10 mouse cellular contexts compared by ENCODE assay signal in the genomic region with DNA sequence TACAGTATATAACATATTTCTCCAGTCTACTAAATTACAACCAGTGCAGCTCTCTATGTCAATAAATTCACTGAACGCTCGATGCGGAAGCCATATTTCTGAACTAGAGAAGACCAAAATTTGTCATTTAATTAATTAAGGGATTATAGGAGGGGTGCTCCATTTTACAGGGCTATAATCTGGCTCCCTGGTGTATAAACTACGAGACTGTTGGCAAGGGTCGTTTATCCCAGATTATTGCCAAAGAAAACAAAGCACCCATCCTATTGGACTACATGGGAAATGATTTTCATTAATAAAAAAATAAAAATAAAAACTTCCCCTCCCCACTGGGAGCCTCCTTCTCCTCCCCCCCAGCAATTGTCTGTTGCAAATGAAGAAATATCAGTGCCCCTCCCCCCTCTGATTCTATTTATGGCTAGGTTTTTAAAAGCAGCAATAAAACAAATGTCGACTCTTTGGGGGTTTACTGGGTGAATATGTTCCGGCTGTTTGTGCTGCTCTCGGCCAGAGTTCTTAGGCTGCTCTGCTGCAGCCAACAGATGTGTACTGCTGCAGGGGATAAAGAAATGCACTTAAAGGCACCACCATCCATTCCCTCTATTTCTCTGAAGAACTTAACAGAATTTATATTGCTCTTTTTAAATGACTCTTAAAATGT. TPM values are rescaled to one million over a fixed set of nuclear protein-coding genes. Genes with fewer than 3 reads are reported as not detected.
DNase-seq lines count a peak whose midpoint lies in the region; ATAC-seq and TF ChIP-seq lines count a peak whose summit lies in the region.
"Had no signal": no experiment of that assay in that cellular context is flagged by ENCODE, and none has a peak within 500 bp of the region (broad histone marks: within the 10 kb centered on the region; RNA-seq: fewer than 3 reads in every experiment).

No protein-coding gene starts in this region.

- no peak overlapping the region; the same call in 1 of the 2 replicates for H3K27ac ChIP-seq in hindbrain, postnatal 0 days
- H3K27ac ChIP-seq in limb, embryonic 14.5 days (replicated peaks; ENCODE audit: low read depth, low read length) = no peak overlapping the region
- H3K27ac ChIP-seq: embryonic facial prominence, embryonic 12.5 days had no signal

- H3K9me3 ChIP-seq in hindbrain, postnatal 0 days (ENCODE audit: low read length) = no peaks in the 10 kb centered on the region
- H3K9me3 ChIP-seq in limb, embryonic 14.5 days (ENCODE audit: control insufficient read depth, low read length) = no peaks in the 10 kb centered on the region
- H3K9me3 ChIP-seq: embryonic facial prominence, embryonic 12.5 days had no signal

- H3K4me2 ChIP-seq in hindbrain, postnatal 0 days (ENCODE audit: low read depth, low read length) = peak overlapping the region; percentile 35
- H3K4me2 ChIP-seq in limb, embryonic 14.5 days (replicated peaks; ENCODE audit: low read depth, low read length, severe bottlenecking) = peak overlapping the region; percentile 34
- H3K4me2 ChIP-seq: embryonic facial prominence, embryonic 12.5 days had no signal

- no peak for ATAC-seq in hindbrain, postnatal 0 days
- peak; percentile 76; the same call in 1 of the 2 replicates for ATAC-seq in limb, embryonic 14.5 days (ENCODE audit: low FRiP score, low read depth)

- no peaks in the 10 kb centered on the region for H3K36me3 ChIP-seq in hindbrain, postnatal 0 days (ENCODE audit: insufficient read depth, low read length)
- 0 out of 2 replicates have a peak, but pooled peaks cover 6% of the 10 kb centered on the region for H3K36me3 ChIP-seq in limb, embryonic 14.5 days (ENCODE audit: control insufficient read depth, insufficient read depth, low read length)

- no peak overlapping the region for H3K4me3 ChIP-seq in hindbrain, postnatal 0 days (ENCODE audit: low read length)
- H3K4me3 ChIP-seq in limb, embryonic 14.5 days (replicated peaks; ENCODE audit: low read length) = 0 out of 2 replicates have a peak overlapping the region, but pooled peaks have one; percentile 0
- H3K4me3 ChIP-seq: embryonic facial prominence, embryonic 12.5 days had no signal

- TF ChIP-seq CTCF in hindbrain, postnatal 0 days (IDR thresholded peaks at IDR 0.05; ENCODE audit: low read depth) = no peak

- no peak overlapping the region for H3K9ac ChIP-seq in hindbrain, postnatal 0 days (replicated peaks; ENCODE audit: low read length)
- H3K9ac ChIP-seq in limb, embryonic 14.5 days (ENCODE audit: low read depth, low read length, severe bottlenecking) = no peak overlapping the region
- H3K9ac ChIP-seq: embryonic facial prominence, embryonic 12.5 days had no signal

- WGBS in hindbrain, postnatal 0 days = 38% methylated on average over 8 of the region's 8 CpGs
- WGBS in limb, embryonic 14.5 days = 10% methylated on average over 8 of the region's 8 CpGs

- H3K4me1 ChIP-seq in hindbrain, postnatal 0 days (ENCODE audit: insufficient read depth, low read length) = peaks cover 6% of the 10 kb centered on the region
- peaks cover 20% of the 10 kb centered on the region for H3K4me1 ChIP-seq in limb, embryonic 14.5 days (ENCODE audit: control insufficient read depth, insufficient read depth, low read length)

- no peaks in the 10 kb centered on the region for H3K27me3 ChIP-seq in hindbrain, postnatal 0 days (ENCODE audit: insufficient read depth, low read length)
- H3K27me3 ChIP-seq in limb, embryonic 14.5 days (ENCODE audit: control insufficient read depth, insufficient read depth, low read length) = no peaks in the 10 kb centered on the region
- H3K27me3 ChIP-seq: embryonic facial prominence, embryonic 12.5 days had no signal

- TF ChIP-seq POLR2A in limb, embryonic 14.5 days (IDR thresholded peaks at IDR 0.05; ENCODE audit: borderline replicate concordance, extremely low read depth, insufficient read depth, insufficient read length) = no peak

- DNase-seq in heart, adult 11 months = peak; percentile 89
- no peak for DNase-seq in heart, postnatal 4 days
- peak; percentile 22 for DNase-seq in brain, adult 2 months (ENCODE audit: low read depth, low spot score)
- DNase-seq in hindbrain, postnatal 0 days (ENCODE audit: low spot score) = peak; percentile 34
- peak; percentile 73 for DNase-seq in limb, embryonic 14.5 days (ENCODE audit: low spot score)
- DNase-seq in left cerebral cortex, adult 9 months (ENCODE audit: low spot score in 2 of 2) = no peak
- DNase-seq in gastrocnemius, adult 8-10 months (ENCODE audit: low spot score in 2 of 2) = no peak
- no peak for DNase-seq in cerebellum, adult 11-12 months

RNA-seq across cellular contexts. Expression of gene Gm28047, which starts 30.7 kb away (rescaled TPM):
- 1 to 10 TPM in 1 of 2 experiments, not detected in 1; 1.9 TPM for total RNA-seq in heart, postnatal 4 days (2021)
- total RNA-seq in hindbrain, postnatal 0 days (2014; rRNA removed) = not detected in 2 replicates
- 1.1 TPM in 1 of 2 replicates, not detected in the other for polyA plus RNA-seq in hindbrain, postnatal 0 days (2015; fragmentation: Nextera tagmentation; extraction: Ambion mirVana)
- not detected in 2 replicates for polyA plus RNA-seq in limb, embryonic 14.5 days (2012; rRNA removed)
- polyA plus RNA-seq in limb, embryonic 14.5 days (2014; fragmentation: Nextera tagmentation; extraction: Ambion mirVana) = not detected in 2 replicates
- total RNA-seq in gastrocnemius, adult 8-10 months (2022) = 1 to 10 TPM in 3 of 4 experiments, not detected in 1; 1.1 to 1.8 (median 1.8) TPM
- polyA plus RNA-seq: embryonic facial prominence, embryonic 12.5 days; large intestine, adult 2 months had no signal

RNA-seq across cellular contexts. Expression of gene Atf7, which starts 31.1 kb away (rescaled TPM):
- total RNA-seq in heart, postnatal 4 days (2021) = 10 to 100 TPM; 68.7 to 69.2 TPM
- total RNA-seq in hindbrain, postnatal 0 days (2014; rRNA removed) = 8.6 and 15.0 TPM in 2 replicates
- 12.5 and 13.5 TPM in 2 replicates for polyA plus RNA-seq in hindbrain, postnatal 0 days (2015; fragmentation: Nextera tagmentation; extraction: Ambion mirVana)
- 110 and 155 TPM in 2 replicates for polyA plus RNA-seq in limb, embryonic 14.5 days (2012; rRNA removed)
- polyA plus RNA-seq in limb, embryonic 14.5 days (2014; fragmentation: Nextera tagmentation; extraction: Ambion mirVana) = 50.7 and 51.0 TPM in 2 replicates
- total RNA-seq in gastrocnemius, adult 8-10 months (2022) = 10 to 100 TPM; 42.4 to 57.5 (median 51.7) TPM

Comparison
In these comparisons a context has a peak if more than half of its experiments do, and no peak if none do; other contexts are left out.
1. DNase-seq: peak in heart, adult 11 months (single experiment), brain, adult 2 months (single experiment), hindbrain, postnatal 0 days (single experiment) and limb, embryonic 14.5 days (single experiment); none in heart, postnatal 4 days (single experiment), left cerebral cortex, adult 9 months (0 of 2), gastrocnemius, adult 8-10 months (0 of 2) and cerebellum, adult 11-12 months (single experiment).